Mouse (Mus musculus) midbrain, embryonic 10.5 days (tissue): ENCODE data around the gene Atp1a3. TPM values are rescaled to one million over a fixed set of nuclear protein-coding genes. Genes with fewer than 3 reads are reported as not detected.

Source experiments
- DNase-seq: peaks from one replicate; pipeline ENCODE4 v3.0.0-alpha.2; 2017; ENCODE audit warnings: low spot score
- H3K27ac ChIP-seq: fragments of 300-500 bp; sonication (generic); replicated peaks from 2 replicates; pipeline ENCODE4 v1.5.1; 2016; ENCODE audit warnings: mild to moderate bottlenecking
- H3K27me3 ChIP-seq: fragments of 300-500 bp; sonication (generic); 2 replicates; pipeline ENCODE4 v1.6.1; 2016; ENCODE audit warnings: low read depth, mild to moderate bottlenecking; ENCODE audit not compliant: poor library complexity, severe bottlenecking
- H3K36me3 ChIP-seq: fragments of 300-500 bp; sonication (generic); 2 replicates; pipeline ENCODE4 v1.6.1; 2016; ENCODE audit warnings: mild to moderate bottlenecking, moderate library complexity
- H3K4me1 ChIP-seq: fragments of 300-500 bp; sonication (generic); 2 replicates; pipeline ENCODE4 v1.6.1; 2016
- H3K4me3 ChIP-seq: fragments of 300-500 bp; sonication (generic); 2 replicates; pipeline ENCODE4 v1.5.1; 2016; ENCODE audit warnings: mild to moderate bottlenecking, moderate library complexity
- H3K9me3 ChIP-seq: fragments of 300-500 bp; sonication (generic); replicated peaks from 2 replicates; pipeline ENCODE4 v1.6.1; 2016; ENCODE audit warnings: mild to moderate bottlenecking
- WGBS: fragments of 180-500 bp; shearing (Covaris S2); methylation state at CpG from one replicate; pipeline ENCODE4 v1.1.7; 2016; 5-methylcytosine and 5-hydroxymethylcytosine counted together
- polyA plus RNA-seq: library from polyadenylated mRNA; unstranded; fragments of >200 nt; fragmentation: Nextera tagmentation; extraction: Ambion mirVana; gene quantifications from 2 replicates; pipeline ENCODE4 v1.2.1, GENCODE M21; 2016

The Atp1a3 gene
- polyA plus RNA-seq, 1 experiment from 2014 or later = 11.1 TPM

GRCm38 (mm10) chr7:25011592-25011991 lies 5.8 kb upstream of the Atp1a3 start:
- H3K9me3 ChIP-seq = no peaks in the 10 kb centered on the region
- DNase-seq = no peak
- H3K27ac ChIP-seq = no peak overlapping the region
- H3K4me1 ChIP-seq = peaks cover 49% of the 10 kb centered on the region
- peaks cover 71% of the 10 kb centered on the region for H3K27me3 ChIP-seq
- no peak overlapping the region for H3K4me3 ChIP-seq
- peaks cover 46% of the 10 kb centered on the region for H3K36me3 ChIP-seq
- WGBS = 69% methylated on average over 7 of the region's 7 CpGs

GRCm38 (mm10) chr7:25010090-25010913 lies 4.5 kb upstream of the Atp1a3 start:
- Histone ChIP-seq H3K36me3 (peaks cover 33% of the 10 kb centered on the region), H3K4me3 (peak overlapping the region; percentile 58), H3K27ac (peak overlapping the region; percentile 75), H3K9me3 (no peaks in the 10 kb centered on the region), H3K4me1 (peaks cover 60% of the 10 kb centered on the region), H3K27me3 (peaks cover 84% of the 10 kb centered on the region)
- DNase-seq = peak; percentile 77
- 1% methylated on average over 97 of the region's 97 CpGs for WGBS

GRCm38 (mm10) chr7:25009099-25009700 lies 3.4 kb upstream of the Atp1a3 start:
- H3K27me3 ChIP-seq = peaks cover 95% of the 10 kb centered on the region
- H3K4me3 ChIP-seq = peak overlapping the region; percentile 58
- peaks cover 70% of the 10 kb centered on the region for H3K4me1 ChIP-seq
- H3K36me3 ChIP-seq = peaks cover 22% of the 10 kb centered on the region
- H3K27ac ChIP-seq = peak overlapping the region; percentile 75
- H3K9me3 ChIP-seq = no peaks in the 10 kb centered on the region
- DNase-seq = no peak
- WGBS = 7% methylated on average over 20 of the region's 20 CpGs

GRCm38 (mm10) chr7:25008635-25009034 lies 2.9 kb upstream of the Atp1a3 start:
- WGBS = 2% methylated on average over 17 of the region's 17 CpGs
- peaks cover 16% of the 10 kb centered on the region for H3K36me3 ChIP-seq
- peaks cover 100% of the 10 kb centered on the region for H3K27me3 ChIP-seq
- H3K27ac ChIP-seq = peak overlapping the region; percentile 75
- peak; percentile 75 for DNase-seq
- peaks cover 74% of the 10 kb centered on the region for H3K4me1 ChIP-seq
- no peaks in the 10 kb centered on the region for H3K9me3 ChIP-seq
- peak overlapping the region; percentile 58; the same call in 1 of the 2 replicates for H3K4me3 ChIP-seq

- no peak overlapping the region for H3K4me3 ChIP-seq
- peak; percentile 60 for DNase-seq
- peaks cover 8% of the 10 kb centered on the region for H3K36me3 ChIP-seq
- peaks cover 100% of the 10 kb centered on the region for H3K27me3 ChIP-seq
- no peaks in the 10 kb centered on the region for H3K9me3 ChIP-seq
- WGBS = 18% methylated on average over 8 of the region's 8 CpGs
- peak overlapping the region; percentile 75 for H3K27ac ChIP-seq
- peaks cover 83% of the 10 kb centered on the region for H3K4me1 ChIP-seq
Observed at GRCm38 (mm10) chr7:25007609-25008374, 2.0 kb upstream of the Atp1a3 start.

- Histone ChIP-seq H3K27ac (0 out of 2 replicates have a peak overlapping the region, but pooled peaks have one; percentile 10), H3K9me3 (no peaks in the 10 kb centered on the region), H3K27me3 (peaks cover 91% of the 10 kb centered on the region), H3K36me3 (no peaks in the 10 kb centered on the region), H3K4me1 (peaks cover 85% of the 10 kb centered on the region), H3K4me3 (no peak overlapping the region)
- no peak for DNase-seq
- 82% methylated on average over 12 of the region's 12 CpGs for WGBS
Observed at GRCm38 (mm10) chr7:25006586-25007364, 1.0 kb upstream of the Atp1a3 start.

GRCm38 (mm10) chr7:25006171-25006570 lies 413 bp upstream of the Atp1a3 start:
- 70% methylated on average over 3 of the region's 3 CpGs for WGBS
- H3K27me3 ChIP-seq = peaks cover 85% of the 10 kb centered on the region
- DNase-seq = no peak
- H3K27ac ChIP-seq = peak overlapping the region; percentile 61
- no peaks in the 10 kb centered on the region for H3K36me3 ChIP-seq
- peak overlapping the region; percentile 62 for H3K4me3 ChIP-seq
- no peaks in the 10 kb centered on the region for H3K9me3 ChIP-seq
- peaks cover 81% of the 10 kb centered on the region for H3K4me1 ChIP-seq

GRCm38 (mm10) chr7:25004806-25005205 lies 952 bp downstream of the Atp1a3 start:
- peaks cover 5% of the 10 kb centered on the region; the same call in 1 of the 2 replicates for H3K36me3 ChIP-seq
- peaks cover 72% of the 10 kb centered on the region for H3K27me3 ChIP-seq
- no peak for DNase-seq
- H3K4me1 ChIP-seq = peaks cover 67% of the 10 kb centered on the region
- H3K4me3 ChIP-seq = peak overlapping the region; percentile 62
- 52% methylated on average over 7 of the region's 9 CpGs for WGBS
- 0 out of 2 replicates have a peak overlapping the region, but pooled peaks have one; percentile 61 for H3K27ac ChIP-seq
- H3K9me3 ChIP-seq = no peaks in the 10 kb centered on the region

GRCm38 (mm10) chr7:25003820-25004388 lies 1.9 kb downstream of the Atp1a3 start:
- no peak for DNase-seq
- no peak overlapping the region for H3K4me3 ChIP-seq
- H3K4me1 ChIP-seq = peaks cover 58% of the 10 kb centered on the region

GRCm38 (mm10) chr7:25003291-25003690 lies 2.5 kb downstream of the Atp1a3 start:
- H3K4me1 ChIP-seq = peaks cover 52% of the 10 kb centered on the region
- H3K4me3 ChIP-seq = no peak overlapping the region; the same call in 1 of the 2 replicates
- H3K36me3 ChIP-seq = peaks cover 9% of the 10 kb centered on the region; the same call in 1 of the 2 replicates
- H3K27ac ChIP-seq = no peak overlapping the region
- no peak for DNase-seq
- peaks cover 56% of the 10 kb centered on the region for H3K27me3 ChIP-seq
- no peaks in the 10 kb centered on the region for H3K9me3 ChIP-seq
- 70% methylated on average over 11 of the region's 11 CpGs for WGBS

More at GRCm38 (mm10) chr7:25003820-25004388, 1.9 kb downstream of the Atp1a3 start:
- 88% methylated on average over 8 of the region's 8 CpGs for WGBS
- H3K9me3 ChIP-seq = no peaks in the 10 kb centered on the region
- H3K27me3 ChIP-seq = peaks cover 62% of the 10 kb centered on the region
- no peak overlapping the region for H3K27ac ChIP-seq
- H3K36me3 ChIP-seq = peaks cover 5% of the 10 kb centered on the region; the same call in 1 of the 2 replicates

- Histone ChIP-seq H3K4me1 (peaks cover 29% of the 10 kb centered on the region), H3K9me3 (no peaks in the 10 kb centered on the region), H3K27ac (no peak overlapping the region), H3K27me3 (peaks cover 31% of the 10 kb centered on the region), H3K36me3 (peaks cover 11% of the 10 kb centered on the region; the same call in 1 of the 2 replicates), H3K4me3 (no peak overlapping the region)
- 81% methylated on average over 12 of the region's 12 CpGs for whole genome bisulfite sequencing
- no peak for DNase-seq
Observed at GRCm38 (mm10) chr7:25000711-25001110, 5.0 kb downstream of the Atp1a3 start.
